Comparison of ENCODE assay signal across 20 mouse cellular contexts in the genomic region with DNA sequence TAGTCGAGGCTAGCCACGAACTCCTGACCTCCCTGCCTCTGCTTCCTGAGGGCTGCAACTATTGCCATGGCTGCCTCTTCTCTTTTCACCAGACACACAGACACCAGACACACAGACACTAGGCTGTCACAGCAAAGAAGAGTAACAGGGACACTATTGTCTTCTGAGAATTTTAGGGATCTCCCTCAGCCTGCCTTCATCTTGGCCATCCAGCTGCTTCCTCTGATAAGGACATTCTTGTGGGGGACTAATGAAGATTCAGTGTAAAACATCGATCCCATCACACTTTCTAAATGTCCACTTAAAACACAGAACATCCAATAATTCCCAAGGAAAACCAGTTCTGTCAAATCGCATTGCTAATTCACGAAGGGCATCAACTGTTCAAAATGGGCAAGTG.
"Had no signal": no experiment of that assay in that cellular context is flagged by ENCODE, and none has a peak within 500 bp of the region (broad histone marks: within the 10 kb centered on the region; RNA-seq: fewer than 3 reads in every experiment).

No protein-coding gene starts in this region.

- H3K36me3 ChIP-seq: midbrain, embryonic 10.5 days; midbrain, embryonic 13.5 days; neural tube, embryonic 13.5 days had no signal

- H3K9me3 ChIP-seq: midbrain, embryonic 10.5 days; midbrain, embryonic 13.5 days; neural tube, embryonic 13.5 days had no signal

- H3K27ac ChIP-seq: kidney, postnatal 0 days; layer of hippocampus, adult 2 months; left cerebral cortex, adult 2 months; macrophage; midbrain, embryonic 10.5 days; midbrain, embryonic 13.5 days; neural tube, embryonic 13.5 days had no signal

- H3K27me3 ChIP-seq: midbrain, embryonic 13.5 days; neural tube, embryonic 13.5 days had no signal

- DNase-seq: kidney, adult 2 months; kidney, postnatal 25 days; layer of hippocampus, adult 9-11 months; layer of hippocampus, postnatal 36 days; lung, adult 2 months; retina, postnatal 1 day; right cerebral cortex, postnatal 25 days; spleen, adult 18-20 months; thymus, adult 18-20 months; thymus, postnatal 36 days had no signal

- ATAC-seq: intestine, embryonic 16.5 days; midbrain, embryonic 13.5 days; midbrain, embryonic 16.5 days had no signal

- H3K9ac ChIP-seq: midbrain, embryonic 13.5 days; neural tube, embryonic 13.5 days had no signal

- H3K4me3 ChIP-seq: layer of hippocampus, adult 2 months; left cerebral cortex, adult 2 months; midbrain, embryonic 10.5 days; midbrain, embryonic 13.5 days; myocyte; neural tube, embryonic 13.5 days had no signal

- H3K4me1 ChIP-seq: midbrain, embryonic 13.5 days; neural tube, embryonic 13.5 days had no signal

- H3K4me2 ChIP-seq: midbrain, embryonic 13.5 days; neural tube, embryonic 13.5 days had no signal
